ENCODE assay signal across 13 mouse cellular contexts in genomic region chr8:26840286-26840685, GRCm38 (mm10).
DNase-seq lines count a peak whose midpoint lies in the region; ATAC-seq and TF ChIP-seq lines count a peak whose summit lies in the region.
"Had no signal": no experiment of that assay in that cellular context is flagged by ENCODE, and none has a peak within 500 bp of the region (broad histone marks: within the 10 kb centered on the region; RNA-seq: fewer than 3 reads in every experiment).

No protein-coding gene starts in this region.

- no peak for ATAC-seq in erythroblast, adult 5-6 weeks (replicated peaks; ENCODE audit: low FRiP score, poor library complexity, severe bottlenecking)

- H3K4me3 ChIP-seq in cerebellum, adult 2 months (replicated peaks; ENCODE audit: insufficient read depth, low read depth, low read length), result no peak overlapping the region
- H3K4me3 ChIP-seq: heart, embryonic 13.5 days had no signal

- WGBS in cerebellum, adult 2 months, result 30% methylated on average over 2 of the region's 2 CpGs

- intact Hi-C loops in heart, postnatal 36 days (cut with DNase I), result loop anchor here (5.0 kb wide), 1 partner anchor 42 kb away; no protein-coding TSS in a partner anchor

- no peaks in the 10 kb centered on the region for H3K27me3 ChIP-seq in cerebellum, adult 2 months (ENCODE audit: control insufficient read depth, insufficient read depth, low read length)

- TF ChIP-seq CTCF in cerebellum, adult 2 months (IDR thresholded peaks at IDR 0.05; ENCODE audit: borderline replicate concordance, insufficient read depth, low read depth, low read length), result no peak

- peaks cover 12% of the 10 kb centered on the region for H3K4me1 ChIP-seq in cerebellum, adult 2 months (ENCODE audit: control insufficient read depth, insufficient read depth, low read length)

- DNase-seq in heart, adult 9 months (ENCODE audit: low spot score in 2 of 2), result peak; percentile 41 to 47
- no peak for DNase-seq in heart, postnatal 4 days
- DNase-seq in Muller cell, postnatal 12 days (ENCODE audit: inconsistent ontology term), result peak; percentile 43
- peak; percentile 77 to 86 for DNase-seq in cerebellum, adult 2 months
- peak; percentile 23 to 45 for DNase-seq in heart, postnatal 36 days
- DNase-seq in spleen, adult 12 weeks (ENCODE audit: low spot score), result no peak
- no peak for DNase-seq in lung, postnatal 25 days (ENCODE audit: low spot score)
- DNase-seq: adrenal gland, postnatal 14 days; kidney, adult 2 months; lung, postnatal 4 days; thymus, postnatal 25 days had no signal

- no peak overlapping the region for H3K27ac ChIP-seq in cerebellum, adult 2 months (ENCODE audit: insufficient read depth, low read length)
- H3K27ac ChIP-seq: heart, embryonic 13.5 days had no signal

- TF ChIP-seq POLR2A in cerebellum, adult 2 months (IDR thresholded peaks at IDR 0.05; ENCODE audit: borderline replicate concordance, insufficient read depth, low read length), result no peak

Comparison
In these comparisons a context has a peak if more than half of its experiments do, and no peak if none do; other contexts are left out.
1. DNase-seq: peak in heart, adult 9 months (2 of 2), Muller cell, postnatal 12 days (single experiment), cerebellum, adult 2 months (2 of 2) and heart, postnatal 36 days (2 of 2); none in heart, postnatal 4 days (single experiment), spleen, adult 12 weeks (single experiment) and lung, postnatal 25 days (single experiment).